Mouse (Mus musculus) kidney, adult 2 months (tissue): ENCODE results near the gene Rhobtb1.

Source experiments
- CTCF ChIP-seq: fragments of 200-500 bp; conservative IDR thresholded peaks from 2 replicates; pipeline ENCODE4 v1.5.1; 2011; ENCODE audit warnings: low read depth, mild to moderate bottlenecking, control low read depth, low read length, moderate library complexity, mixed read lengths; ENCODE audit not compliant: insufficient read depth, insufficient read length
- POLR2A ChIP-seq: fragments of 200-500 bp; IDR thresholded peaks from one replicate; pipeline ENCODE4 v1.6.1; 2011; ENCODE audit warnings: low read depth, low read length, control low read depth

DNA sequence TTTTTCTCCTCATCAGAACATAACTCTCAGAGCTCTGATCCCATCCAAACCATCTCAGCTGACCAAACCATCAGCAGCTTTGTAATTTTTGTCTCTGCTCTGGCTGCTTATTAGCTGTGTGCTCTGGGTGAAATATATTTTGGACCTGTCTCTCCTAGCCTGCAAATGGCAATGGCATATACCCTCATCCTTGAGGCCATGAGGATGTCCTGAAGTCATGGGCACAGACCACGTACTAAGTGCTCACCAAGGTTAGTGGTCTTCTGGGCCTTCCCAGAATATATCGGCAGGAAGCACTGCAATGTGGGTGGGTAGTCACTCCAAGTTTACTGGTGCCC lies 68.0 kb downstream of the Rhobtb1 start:
- no peak for TF ChIP-seq POLR2A
- TF ChIP-seq CTCF, result no peak
